Mouse (Mus musculus): ENCODE results near the gene Gsg1l. TPM values are rescaled to one million over a fixed set of nuclear protein-coding genes. Genes with fewer than 3 reads are reported as not detected.

The Gsg1l gene
- polyA plus RNA-seq, 1 experiment from 2014 or later: 0.96 TPM

- H3K4me1 ChIP-seq (ENCODE audit: insufficient read depth, low read length): peaks cover 22% of the 10 kb centered on the region
- H3K9ac ChIP-seq (replicated peaks; ENCODE audit: low read length): peak overlapping the region; percentile 15; the same call in 1 of the 2 replicates
- no peaks in the 10 kb centered on the region for H3K36me3 ChIP-seq (ENCODE audit: insufficient read depth, low read length)
- no peaks in the 10 kb centered on the region for H3K27me3 ChIP-seq (ENCODE audit: insufficient read depth, low read length)
- peak; percentile 33; the same call in 1 of the 2 replicates for ATAC-seq (ENCODE audit: low FRiP score, low TSS enrichment)
- peak overlapping the region; percentile 30 for H3K4me2 ChIP-seq (replicated peaks; ENCODE audit: low read depth, low read length)
- peak overlapping the region; percentile 62 for H3K27ac ChIP-seq (ENCODE audit: low read length)
- 0 out of 2 replicates have a peak overlapping the region, but pooled peaks have one; percentile 2 for H3K4me3 ChIP-seq (ENCODE audit: low read length)
- H3K9me3 ChIP-seq (ENCODE audit: low read length): no peaks in the 10 kb centered on the region; the same call in 1 of the 2 replicates
- WGBS: 19% methylated on average over 25 of the region's 25 CpGs
These were observed 43.6 kb downstream of the Gsg1l start for GRCm38 (mm10) chr7:126038366-126039246.

DNA sequence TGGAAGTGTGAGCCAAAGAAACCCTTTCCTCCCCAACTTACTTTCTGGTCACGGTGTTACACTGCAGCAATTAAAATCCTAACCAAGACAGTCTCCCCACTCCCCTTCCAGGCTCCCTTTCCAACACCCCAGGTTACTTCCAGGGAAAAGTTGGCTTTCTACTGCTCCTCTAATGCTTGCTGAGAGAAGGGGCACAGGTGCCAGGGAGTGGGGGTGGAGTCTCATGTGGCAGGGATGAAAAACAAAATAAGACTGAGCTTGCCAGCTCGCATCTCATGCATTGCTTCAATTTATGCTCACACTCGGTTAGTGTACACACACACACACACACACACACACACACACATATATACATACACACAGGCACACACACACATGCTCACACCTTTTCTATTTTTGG, 46.9 kb downstream of the Gsg1l start:
- no peak overlapping the region for H3K27ac ChIP-seq (ENCODE audit: low read length)
- no peak overlapping the region for H3K9ac ChIP-seq (replicated peaks; ENCODE audit: low read length)
- peaks cover 22% of the 10 kb centered on the region for H3K4me1 ChIP-seq (ENCODE audit: insufficient read depth, low read length)
- no peak overlapping the region for H3K4me2 ChIP-seq (replicated peaks; ENCODE audit: low read depth, low read length)
- no peaks in the 10 kb centered on the region for H3K36me3 ChIP-seq (ENCODE audit: insufficient read depth, low read length)
- WGBS: 70% methylated on average over 3 of the region's 3 CpGs
- no peaks in the 10 kb centered on the region for H3K27me3 ChIP-seq (ENCODE audit: insufficient read depth, low read length)
- no peak for ATAC-seq (ENCODE audit: low FRiP score, low TSS enrichment)
- H3K9me3 ChIP-seq (ENCODE audit: low read length): no peaks in the 10 kb centered on the region; the same call in 1 of the 2 replicates
- H3K4me3 ChIP-seq (ENCODE audit: low read length): no peak overlapping the region

DNA sequence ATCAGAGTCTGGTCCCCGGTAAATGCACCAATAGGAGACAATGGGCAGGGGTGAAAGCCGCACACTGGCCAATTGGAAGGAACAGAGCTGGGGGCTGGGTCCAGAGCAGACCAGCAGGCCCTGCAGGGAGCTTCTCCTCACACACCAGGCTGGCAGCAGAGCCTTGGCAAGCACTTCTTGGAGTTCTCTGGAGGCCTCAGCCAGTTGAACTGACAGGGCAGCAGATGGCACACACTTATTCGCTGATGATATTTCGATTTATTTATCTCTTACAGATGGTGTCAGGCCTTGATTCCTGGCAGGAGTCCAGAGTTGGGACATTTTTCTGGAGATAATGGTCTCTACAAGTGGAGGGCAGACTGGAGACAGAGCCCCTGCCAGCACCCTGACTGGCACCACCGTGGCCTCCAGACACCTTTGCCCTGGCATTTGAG, 49.4 kb downstream of the Gsg1l start:
- WGBS: 89% methylated on average over 5 of the region's 5 CpGs
- Histone ChIP-seq H3K36me3 (ENCODE audit: insufficient read depth, low read length) (no peaks in the 10 kb centered on the region), H3K4me3 (ENCODE audit: low read length) (no peak overlapping the region), H3K9ac (replicated peaks; ENCODE audit: low read length) (no peak overlapping the region), H3K27me3 (ENCODE audit: insufficient read depth, low read length) (no peaks in the 10 kb centered on the region), H3K4me1 (ENCODE audit: insufficient read depth, low read length) (0 out of 2 replicates have a peak, but pooled peaks cover 6% of the 10 kb centered on the region), H3K9me3 (ENCODE audit: low read length) (no peaks in the 10 kb centered on the region), H3K4me2 (replicated peaks; ENCODE audit: low read depth, low read length) (no peak overlapping the region), H3K27ac (ENCODE audit: low read length) (no peak overlapping the region)
- no peak for ATAC-seq (ENCODE audit: low FRiP score, low TSS enrichment)

DNA sequence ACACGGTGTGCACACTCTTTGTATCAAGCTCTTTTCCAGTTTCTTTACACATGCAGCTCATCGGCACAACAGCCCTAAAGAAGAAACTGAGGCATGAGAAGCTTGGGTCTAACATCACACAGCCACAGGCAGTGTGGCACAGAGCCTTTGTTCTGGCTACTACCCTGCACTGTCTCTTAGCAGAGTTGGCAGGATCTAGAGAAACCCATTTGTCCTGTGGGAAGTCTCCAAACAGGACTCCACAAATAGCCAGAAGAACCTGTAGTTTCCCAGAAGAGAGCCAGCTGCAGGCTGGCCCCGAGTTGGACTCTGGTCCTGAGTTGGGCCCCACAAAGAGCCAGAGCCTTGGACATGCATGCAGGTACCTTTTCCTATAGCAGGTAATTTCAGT, 49.9 kb downstream of the Gsg1l start:
- Histone ChIP-seq H3K9ac (replicated peaks; ENCODE audit: low read length) (no peak overlapping the region), H3K27me3 (ENCODE audit: insufficient read depth, low read length) (no peaks in the 10 kb centered on the region), H3K27ac (ENCODE audit: low read length) (no peak overlapping the region), H3K4me3 (ENCODE audit: low read length) (no peak overlapping the region), H3K4me1 (ENCODE audit: insufficient read depth, low read length) (0 out of 2 replicates have a peak, but pooled peaks cover 6% of the 10 kb centered on the region), H3K9me3 (ENCODE audit: low read length) (no peaks in the 10 kb centered on the region), H3K36me3 (ENCODE audit: insufficient read depth, low read length) (no peaks in the 10 kb centered on the region), H3K4me2 (replicated peaks; ENCODE audit: low read depth, low read length) (no peak overlapping the region)
- WGBS: 88% methylated on average over 3 of the region's 3 CpGs
- ATAC-seq (ENCODE audit: low FRiP score, low TSS enrichment): no peak

DNA sequence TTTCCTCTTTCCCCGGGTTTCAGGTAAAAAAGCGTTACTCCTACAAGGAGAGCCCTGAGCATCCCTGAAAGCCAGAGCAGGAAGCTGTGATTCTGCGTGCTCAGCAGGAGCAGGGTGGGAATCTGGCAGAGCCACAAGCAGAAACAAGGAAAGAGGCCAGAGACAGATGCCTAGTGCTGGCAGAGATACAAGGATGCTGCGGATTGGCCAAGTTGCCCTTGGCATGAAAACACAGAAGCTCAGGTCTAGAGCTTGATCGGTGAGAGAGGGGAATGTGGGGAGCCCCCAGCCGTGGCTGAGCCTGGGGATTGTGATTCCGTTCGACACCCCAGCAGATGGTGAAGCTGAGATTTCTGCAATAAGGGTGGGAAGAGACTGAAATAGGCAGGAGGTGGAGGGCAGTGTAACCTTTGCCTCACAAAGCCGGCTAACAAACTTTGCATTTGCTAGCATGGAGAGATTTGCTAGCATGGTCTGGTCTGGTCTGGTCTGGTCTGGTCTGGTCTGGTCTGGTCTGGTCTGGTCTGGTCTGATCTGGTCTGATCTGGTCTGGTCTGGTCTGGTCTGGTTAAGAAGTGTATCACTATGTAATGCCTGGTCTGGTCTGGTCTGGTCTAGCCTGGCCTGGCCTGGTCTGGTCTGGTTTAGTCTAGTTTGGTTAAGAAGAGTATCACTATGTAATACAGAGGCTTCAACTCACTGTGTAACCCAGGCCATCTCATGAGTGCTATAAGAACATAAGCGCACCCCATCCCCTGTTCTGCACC, 50.4 kb downstream of the Gsg1l start:
- H3K27ac ChIP-seq (ENCODE audit: low read length): no peak overlapping the region
- ATAC-seq (ENCODE audit: low FRiP score, low TSS enrichment): no peak
- no peak overlapping the region for H3K9ac ChIP-seq (replicated peaks; ENCODE audit: low read length)
- 69% methylated on average over 10 of the region's 10 CpGs for WGBS
- no peaks in the 10 kb centered on the region for H3K27me3 ChIP-seq (ENCODE audit: insufficient read depth, low read length)
- no peaks in the 10 kb centered on the region for H3K9me3 ChIP-seq (ENCODE audit: low read length)
- no peak overlapping the region for H3K4me3 ChIP-seq (ENCODE audit: low read length)
- H3K4me1 ChIP-seq (ENCODE audit: insufficient read depth, low read length): 0 out of 2 replicates have a peak, but pooled peaks cover 6% of the 10 kb centered on the region
- no peak overlapping the region for H3K4me2 ChIP-seq (replicated peaks; ENCODE audit: low read depth, low read length)
- H3K36me3 ChIP-seq (ENCODE audit: insufficient read depth, low read length): no peaks in the 10 kb centered on the region

- no peak for ATAC-seq (ENCODE audit: low FRiP score, low TSS enrichment)
These were observed 54.8 kb downstream of the Gsg1l start for GRCm38 (mm10) chr7:126027410-126027809.

GRCm38 (mm10) chr7:126026600-126026999, 55.6 kb downstream of the Gsg1l start:
- H3K4me1 ChIP-seq (ENCODE audit: insufficient read depth, low read length): no peaks in the 10 kb centered on the region
- no peaks in the 10 kb centered on the region for H3K27me3 ChIP-seq (ENCODE audit: insufficient read depth, low read length)
- no peak overlapping the region for H3K4me2 ChIP-seq (replicated peaks; ENCODE audit: low read depth, low read length)
- H3K9ac ChIP-seq (replicated peaks; ENCODE audit: low read length): no peak overlapping the region
- no peaks in the 10 kb centered on the region for H3K9me3 ChIP-seq (ENCODE audit: low read length)
- no peak overlapping the region for H3K4me3 ChIP-seq (ENCODE audit: low read length)
- no peaks in the 10 kb centered on the region for H3K36me3 ChIP-seq (ENCODE audit: insufficient read depth, low read length)
- ATAC-seq (ENCODE audit: low FRiP score, low TSS enrichment): no peak
- WGBS: 45% methylated on average over 5 of the region's 5 CpGs
- H3K27ac ChIP-seq (ENCODE audit: low read length): no peak overlapping the region

More at GRCm38 (mm10) chr7:126027410-126027809, 54.8 kb downstream of the Gsg1l start:
- Histone ChIP-seq H3K27me3 (ENCODE audit: insufficient read depth, low read length) (no peaks in the 10 kb centered on the region), H3K4me3 (ENCODE audit: low read length) (no peak overlapping the region), H3K9me3 (ENCODE audit: low read length) (no peaks in the 10 kb centered on the region), H3K27ac (ENCODE audit: low read length) (no peak overlapping the region), H3K4me1 (ENCODE audit: insufficient read depth, low read length) (no peaks in the 10 kb centered on the region), H3K9ac (replicated peaks; ENCODE audit: low read length) (no peak overlapping the region), H3K4me2 (replicated peaks; ENCODE audit: low read depth, low read length) (no peak overlapping the region), H3K36me3 (ENCODE audit: insufficient read depth, low read length) (no peaks in the 10 kb centered on the region)
- 44% methylated on average over 1 of the region's 1 CpGs for WGBS

DNA sequence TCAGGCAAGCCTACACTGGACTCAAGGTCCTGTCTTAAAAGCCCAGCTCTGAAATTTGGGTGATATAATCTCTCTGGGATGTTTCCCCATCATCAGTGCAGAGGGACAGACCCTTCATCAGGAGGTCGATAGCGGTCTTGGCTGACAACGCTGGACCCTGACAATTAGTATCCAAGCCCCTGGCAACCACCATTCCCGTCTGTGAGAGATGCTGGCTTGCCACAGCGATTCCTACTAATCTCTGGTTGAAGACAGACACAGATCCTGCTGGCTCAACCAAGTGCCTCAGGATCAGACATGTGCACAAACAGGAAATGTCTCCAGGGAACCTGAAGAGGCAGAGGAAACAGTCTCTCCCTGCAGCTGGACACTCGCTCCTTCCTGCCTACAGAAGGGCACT, 62.2 kb downstream of the Gsg1l start:
- H3K27ac ChIP-seq (ENCODE audit: low read length): no peak overlapping the region
- no peaks in the 10 kb centered on the region for H3K9me3 ChIP-seq (ENCODE audit: low read length)
- H3K4me1 ChIP-seq (ENCODE audit: insufficient read depth, low read length): peaks cover 13% of the 10 kb centered on the region
- no peaks in the 10 kb centered on the region for H3K27me3 ChIP-seq (ENCODE audit: insufficient read depth, low read length)
- WGBS: 47% methylated on average over 6 of the region's 6 CpGs
- H3K4me2 ChIP-seq (replicated peaks; ENCODE audit: low read depth, low read length): no peak overlapping the region
- ATAC-seq (ENCODE audit: low FRiP score, low TSS enrichment): no peak; the same call in 1 of the 2 replicates
- H3K36me3 ChIP-seq (ENCODE audit: insufficient read depth, low read length): no peaks in the 10 kb centered on the region
- no peak overlapping the region for H3K9ac ChIP-seq (replicated peaks; ENCODE audit: low read length)
- no peak overlapping the region for H3K4me3 ChIP-seq (ENCODE audit: low read length)

GRCm38 (mm10) chr7:126019321-126019720, 62.9 kb downstream of the Gsg1l start:
- ATAC-seq (ENCODE audit: low FRiP score, low TSS enrichment): no peak
- no peak overlapping the region for H3K4me2 ChIP-seq (replicated peaks; ENCODE audit: low read depth, low read length)
- 18% methylated on average over 9 of the region's 9 CpGs for WGBS

More at GRCm38 (mm10) chr7:126019321-126019720, 62.9 kb downstream of the Gsg1l start:
- H3K9ac ChIP-seq (replicated peaks; ENCODE audit: low read length): no peak overlapping the region
- no peaks in the 10 kb centered on the region for H3K27me3 ChIP-seq (ENCODE audit: insufficient read depth, low read length)
- peaks cover 13% of the 10 kb centered on the region for H3K4me1 ChIP-seq (ENCODE audit: insufficient read depth, low read length)
- no peaks in the 10 kb centered on the region for H3K36me3 ChIP-seq (ENCODE audit: insufficient read depth, low read length)
- no peak overlapping the region for H3K27ac ChIP-seq (ENCODE audit: low read length)
- no peak overlapping the region for H3K4me3 ChIP-seq (ENCODE audit: low read length)
- H3K9me3 ChIP-seq (ENCODE audit: low read length): no peaks in the 10 kb centered on the region

Measured in kidney, embryonic 16.5 days (tissue).